Mouse (Mus musculus): ENCODE measurements around the gene Ntm.

Gene Ntm

DNA sequence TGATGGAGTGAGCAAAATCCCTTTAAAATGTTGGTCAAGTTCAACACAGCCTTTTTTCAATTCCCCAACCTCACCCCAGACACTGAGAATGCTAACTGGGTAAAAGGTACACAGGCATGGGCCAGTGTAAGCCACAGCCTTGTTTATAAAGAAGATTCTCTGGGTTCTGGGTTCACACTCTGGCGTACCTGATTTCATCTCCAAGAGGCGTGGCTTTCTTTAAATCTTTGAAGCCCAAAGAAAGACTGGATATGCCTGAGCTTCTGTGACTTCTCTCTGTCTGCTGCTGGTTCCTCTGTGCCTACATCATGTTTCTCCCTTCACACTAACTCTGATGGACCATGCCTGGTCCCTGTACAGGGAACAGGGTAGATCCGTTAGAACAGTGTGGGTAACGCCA, 549.8 kb downstream of the Ntm start:
- in situ Hi-C loops (cut with MseI, MboI): loop anchor here (5.0 to 25.0 kb wide), 4 partner anchors 44 to 1151 kb away; no protein-coding TSS in a partner anchor

DNA sequence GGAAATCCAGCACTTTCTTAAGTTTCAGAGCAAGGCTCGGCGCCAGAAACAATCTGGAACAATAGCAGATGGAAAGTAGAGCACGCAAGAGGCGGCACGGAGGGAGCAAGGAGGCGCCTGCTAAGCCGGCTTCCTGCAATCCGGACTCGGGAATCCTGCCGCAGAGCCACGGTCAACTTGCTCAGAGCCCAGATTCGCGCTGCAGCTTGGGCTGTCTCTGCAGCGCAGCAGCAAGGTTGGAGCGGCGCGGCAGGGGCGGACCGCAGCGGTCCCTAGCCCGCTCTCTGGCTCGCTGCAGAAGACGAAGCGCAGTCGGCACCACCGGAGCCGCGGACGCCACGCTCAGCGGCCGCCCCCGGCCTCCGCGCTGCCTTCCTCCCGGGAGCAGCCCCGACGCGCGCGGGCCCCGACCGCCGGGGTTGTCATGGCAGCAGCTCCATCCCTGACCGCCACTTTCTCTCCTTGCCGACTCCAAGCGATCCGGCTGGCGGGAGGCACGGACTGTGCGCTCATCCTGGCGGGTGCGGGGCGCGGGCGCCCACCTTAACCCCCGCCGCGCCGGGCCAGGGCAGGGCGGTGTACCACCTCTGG, 550.7 kb downstream of the Ntm start:
- in situ Hi-C loops (cut with MseI, MboI): loop anchor here (5.0 to 25.0 kb wide), 4 partner anchors 45 to 1150 kb away; no protein-coding TSS in a partner anchor

DNA sequence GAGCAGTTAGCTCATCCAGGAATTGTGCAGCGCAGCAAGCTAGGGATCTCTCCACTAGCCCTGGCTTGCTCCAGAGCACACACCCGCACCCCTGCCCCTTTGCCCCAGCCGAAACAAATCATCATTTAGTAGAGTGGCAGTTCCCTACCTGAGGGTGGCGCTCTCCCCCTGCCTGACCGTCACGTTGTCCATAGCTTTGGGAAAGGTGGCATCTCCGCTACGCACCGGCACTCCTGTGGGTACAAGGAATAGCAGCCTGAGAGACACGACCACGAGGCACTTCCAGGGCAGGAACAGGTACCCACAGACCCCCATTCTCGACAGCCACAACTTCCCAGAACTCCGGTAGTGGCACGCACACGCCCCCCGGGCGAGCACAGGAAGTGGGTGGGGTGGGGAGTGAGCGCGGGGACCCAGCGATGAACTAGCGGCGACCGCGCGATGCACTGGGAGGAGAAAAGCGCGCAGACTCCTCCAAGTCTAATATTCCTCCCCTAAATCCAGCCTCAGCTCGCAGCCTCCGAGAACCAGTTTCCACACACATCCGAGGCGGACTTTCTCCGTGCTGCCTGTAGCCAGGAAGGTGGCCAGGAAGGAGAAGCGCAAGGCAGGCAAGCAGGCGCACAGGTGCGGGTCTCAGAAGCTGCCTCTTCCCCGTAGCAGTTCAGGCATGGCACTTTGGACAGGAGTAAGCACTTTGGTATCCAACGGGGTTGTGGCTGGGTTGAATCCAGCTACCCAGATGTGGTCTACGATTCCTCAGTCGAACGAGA, 551.3 kb downstream of the Ntm start:
- in situ Hi-C loops (cut with MseI, MboI): loop anchor here (5.0 to 25.0 kb wide), 4 partner anchors 46 to 1149 kb away; no protein-coding TSS in a partner anchor

DNA sequence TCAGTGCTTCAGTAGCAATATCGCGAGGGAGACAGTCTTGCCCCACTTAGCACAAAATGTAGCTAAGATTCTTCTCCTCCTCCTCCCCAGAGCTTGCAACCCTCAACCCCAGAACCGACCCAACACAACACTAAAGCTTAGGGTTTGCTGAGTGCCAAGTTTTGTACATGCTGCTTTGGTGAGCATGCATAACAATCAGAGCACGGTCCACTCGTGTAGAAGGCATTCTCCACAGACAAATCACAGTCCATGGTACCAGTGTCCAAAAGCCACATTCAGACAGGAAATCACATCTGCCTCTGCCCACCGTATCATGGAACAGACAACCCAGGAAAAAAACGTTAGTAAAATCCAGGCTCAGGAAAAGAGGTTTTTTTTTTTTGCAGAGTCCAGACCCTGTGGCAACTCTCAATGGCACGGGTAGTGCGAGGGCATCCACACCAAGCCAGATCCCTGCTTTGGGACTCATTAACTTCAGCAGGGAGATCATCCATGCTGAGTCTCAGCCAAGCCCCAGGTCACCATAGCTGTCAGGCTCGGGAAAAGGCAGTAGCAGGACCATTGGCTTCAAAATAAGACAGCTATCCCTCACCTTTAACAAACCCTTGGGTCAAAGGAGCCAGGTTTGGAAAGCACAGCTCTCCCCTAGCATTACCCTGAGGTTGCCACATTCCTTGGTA, 552.1 kb downstream of the Ntm start:
- in situ Hi-C loops (cut with MseI, MboI): loop anchor here (5.0 to 25.0 kb wide), 4 partner anchors 46 to 1149 kb away; no protein-coding TSS in a partner anchor

DNA sequence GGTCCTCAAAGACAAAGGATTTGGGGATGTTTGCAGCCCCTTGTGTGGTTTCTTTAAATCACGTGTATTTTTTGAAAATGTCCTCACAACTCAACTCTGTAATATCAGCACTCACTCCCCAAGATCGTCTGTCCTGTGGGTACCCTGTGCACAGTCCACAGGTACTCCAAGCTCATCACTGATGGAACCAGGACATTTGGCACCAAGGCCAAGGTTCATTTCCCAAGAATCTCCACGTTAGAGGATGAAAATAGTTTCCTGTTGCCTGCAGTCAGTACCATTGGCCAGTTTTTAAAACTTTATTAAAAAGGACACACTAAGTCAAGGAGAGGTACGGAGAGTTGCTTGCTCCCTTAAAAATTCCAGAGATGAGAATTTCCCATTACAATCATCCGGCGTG, 552.7 kb downstream of the Ntm start:
- in situ Hi-C loops (cut with MseI, MboI): loop anchor here (5.0 to 25.0 kb wide), 4 partner anchors 47 to 1148 kb away; no protein-coding TSS in a partner anchor

DNA sequence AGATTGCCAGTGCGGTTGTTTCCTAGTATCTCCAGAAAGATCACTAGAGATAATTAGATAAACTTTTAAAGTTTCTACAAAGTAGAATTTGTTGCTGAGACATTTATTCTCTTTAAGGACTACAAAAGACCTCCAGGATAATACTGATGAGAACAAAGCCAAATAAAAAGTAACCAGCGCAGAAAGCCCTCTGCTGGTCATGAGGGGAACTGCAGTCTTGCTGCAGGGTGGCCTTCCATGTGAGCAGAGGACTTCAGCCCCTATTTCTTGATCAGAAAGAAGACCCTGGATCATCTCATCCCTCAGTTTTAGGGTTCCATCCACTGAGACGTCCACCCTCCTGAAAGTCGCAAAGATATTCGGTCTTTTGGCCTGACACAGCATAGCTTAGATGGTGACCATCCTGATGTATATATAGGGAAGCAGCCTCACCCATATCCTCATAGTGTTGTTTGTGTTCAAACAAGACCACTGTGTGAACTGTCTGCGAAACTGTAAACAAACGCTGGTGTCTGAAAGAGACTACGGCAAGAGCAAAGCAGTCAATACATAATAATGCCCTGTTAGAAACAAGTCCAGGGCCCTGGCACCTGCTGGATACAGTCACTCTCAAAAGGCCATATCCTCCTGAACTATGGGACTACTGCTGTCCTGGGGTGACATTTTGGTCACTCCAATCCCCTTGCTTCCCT, 553.6 kb downstream of the Ntm start:
- in situ Hi-C loops (cut with MseI, MboI): loop anchor here in 1 of 2 experiments (25.0 kb wide), 1 partner anchor 1147 kb away; no protein-coding TSS in a partner anchor

DNA sequence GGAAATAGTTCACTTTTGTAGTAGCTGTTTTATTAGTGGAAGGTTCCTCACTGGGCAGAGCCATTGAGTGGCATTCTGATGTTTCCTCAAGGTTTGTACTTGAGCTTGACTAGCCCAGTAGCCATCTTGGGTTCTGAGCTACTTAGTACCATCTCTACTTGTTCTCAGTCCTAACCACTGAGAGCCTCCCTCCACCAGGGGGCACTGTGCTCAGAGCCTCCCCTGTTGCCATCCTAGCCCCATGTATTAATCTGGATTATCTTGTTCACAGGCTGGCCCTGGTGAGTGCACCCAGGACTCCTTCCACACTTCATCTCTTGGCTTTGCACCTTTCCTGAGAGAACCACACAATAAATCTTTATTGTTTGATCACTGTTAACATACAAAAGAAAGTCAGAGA, 555.0 kb downstream of the Ntm start:
- in situ Hi-C loops (cut with MseI, MboI): loop anchor here in 1 of 2 experiments (25.0 kb wide), 1 partner anchor 1146 kb away; no protein-coding TSS in a partner anchor

DNA sequence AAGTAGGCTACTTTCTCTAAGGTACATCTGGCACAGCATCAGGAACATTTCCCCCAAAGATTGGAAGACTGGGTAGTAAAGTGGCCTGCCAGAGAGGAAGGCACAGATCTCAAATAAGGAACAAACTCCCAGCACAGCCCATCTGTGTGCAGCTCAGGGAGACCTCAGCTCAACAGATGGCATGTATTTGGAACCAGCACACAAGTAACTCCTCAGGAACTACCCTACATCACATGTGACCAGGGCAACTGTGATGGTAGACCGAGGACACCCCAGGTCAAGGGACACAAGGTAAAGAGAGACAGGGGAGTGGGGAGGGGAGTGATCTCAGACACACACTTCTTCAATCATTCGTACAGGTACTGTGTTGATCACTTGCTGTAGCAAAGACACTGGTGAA, 556.0 kb downstream of the Ntm start:
- in situ Hi-C loops (cut with MseI, MboI): loop anchor here in 1 of 2 experiments (25.0 kb wide), 1 partner anchor 1145 kb away; no protein-coding TSS in a partner anchor

DNA sequence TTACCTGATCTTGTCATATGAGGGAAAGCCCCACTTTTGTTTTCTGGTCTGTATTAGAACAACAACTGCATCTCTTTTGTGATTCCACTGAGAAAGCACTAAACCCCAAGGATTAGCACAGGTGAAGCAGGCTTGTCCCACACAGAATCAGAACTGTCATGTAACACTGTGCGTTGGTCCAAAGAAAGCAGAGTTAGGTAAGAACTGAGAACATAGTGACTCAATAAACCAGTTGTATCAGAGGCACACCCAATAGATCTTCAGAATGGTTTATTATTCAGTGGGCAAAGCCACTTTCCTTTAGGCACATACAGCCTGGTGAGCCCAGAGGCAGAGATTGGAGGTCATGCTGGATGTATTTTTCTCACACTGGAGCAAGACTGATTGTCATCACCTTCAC, 556.9 kb downstream of the Ntm start:
- in situ Hi-C loops (cut with MseI, MboI): loop anchor here in 1 of 2 experiments (25.0 kb wide), 1 partner anchor 1144 kb away; no protein-coding TSS in a partner anchor

DNA sequence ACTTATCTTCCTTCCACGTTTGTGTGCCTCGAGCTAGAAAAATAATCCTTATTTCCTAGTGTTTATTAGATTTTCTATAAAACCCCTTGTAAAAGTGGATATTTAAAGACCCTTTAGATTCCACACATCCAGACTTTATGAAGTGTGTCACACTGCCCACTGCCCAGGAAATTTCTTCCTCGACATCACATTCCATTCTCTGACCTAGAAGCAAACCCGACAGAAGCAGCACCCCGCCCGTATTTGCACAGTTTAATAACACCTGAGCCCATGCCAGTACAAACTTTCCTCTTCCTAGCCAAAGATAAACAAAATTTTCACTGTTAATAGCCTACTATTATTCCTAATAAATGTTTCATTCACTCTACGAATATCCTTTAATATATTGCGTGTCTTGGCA, 562.8 kb downstream of the Ntm start:
- in situ Hi-C loops (cut with MseI, MboI): loop anchor here in 1 of 2 experiments (25.0 kb wide), 1 partner anchor 1138 kb away; no protein-coding TSS in a partner anchor

DNA sequence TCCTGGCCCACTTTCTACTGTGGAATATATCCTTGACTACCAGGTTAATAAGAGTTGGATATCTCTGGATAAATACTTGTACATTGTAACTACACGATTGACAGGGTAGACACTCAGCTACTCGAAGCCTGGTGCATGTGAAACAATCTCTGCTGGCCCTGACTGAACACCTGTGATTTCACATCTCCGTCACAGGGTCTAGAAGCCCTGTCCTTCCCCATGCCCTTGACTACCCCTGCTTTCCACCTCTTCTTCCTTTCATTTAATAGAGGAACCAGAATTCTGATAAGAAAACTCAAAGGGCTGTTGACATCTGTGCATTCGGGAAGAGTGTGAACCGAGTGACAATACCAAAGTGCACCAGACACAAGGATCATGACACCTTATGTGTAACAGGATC, 566.8 kb downstream of the Ntm start:
- in situ Hi-C loops (cut with MseI, MboI): no loop called here

DNA sequence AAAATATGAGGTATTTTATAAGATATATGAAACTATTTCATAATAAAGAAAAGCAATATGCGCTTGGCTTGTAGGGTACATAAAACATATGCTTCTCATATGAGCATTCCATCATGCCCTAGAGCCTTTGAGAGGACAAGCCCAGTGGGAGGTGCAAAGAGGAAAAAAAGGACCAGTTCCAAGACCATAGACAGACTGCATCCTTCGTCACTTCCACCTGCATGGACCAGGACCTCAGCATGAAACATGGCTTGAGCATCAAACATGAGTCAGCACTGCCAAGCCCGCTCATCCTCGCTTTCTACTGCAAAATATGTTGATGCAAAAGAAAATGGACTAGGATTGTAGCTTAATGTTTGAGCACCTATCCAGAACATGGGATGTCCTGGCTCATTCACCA, 569.8 kb downstream of the Ntm start:
- in situ Hi-C loops (cut with MseI, MboI): no loop called here

DNA sequence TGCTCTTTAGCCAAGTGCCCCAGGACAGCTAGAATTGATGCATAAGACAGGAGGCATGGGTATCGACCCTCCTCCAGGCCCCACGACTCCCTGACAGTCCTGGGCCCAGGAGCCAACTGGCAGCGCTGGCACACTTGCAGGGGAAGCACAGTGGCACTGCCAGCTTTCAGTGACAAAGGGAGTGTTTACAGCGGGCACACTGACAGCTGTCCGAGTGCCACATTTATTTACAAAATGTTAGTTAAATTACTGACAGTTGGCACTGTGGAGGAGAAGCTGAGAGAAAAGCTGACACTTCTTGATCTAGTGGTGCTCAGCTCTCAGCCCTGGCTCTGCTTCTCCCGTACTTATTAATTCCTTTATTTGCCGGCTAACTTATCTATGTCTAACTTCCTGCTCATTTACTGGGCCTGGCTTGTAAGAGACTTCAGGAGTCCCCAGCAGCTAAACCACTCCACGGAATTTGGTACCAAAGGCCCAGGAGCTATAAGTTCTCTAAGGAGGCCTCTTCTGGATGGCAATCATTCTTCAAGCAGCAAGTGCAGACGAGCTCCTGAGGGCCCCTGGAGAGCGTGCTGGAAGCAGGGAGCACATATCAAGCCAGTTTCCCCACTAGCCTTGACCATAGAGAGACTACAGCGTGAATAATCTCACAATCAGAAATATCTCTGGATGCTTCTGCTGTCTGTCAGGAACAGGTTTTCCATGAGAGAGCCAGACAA, 572.0 kb downstream of the Ntm start:
- in situ Hi-C loops (cut with MseI, MboI): no loop called here

DNA sequence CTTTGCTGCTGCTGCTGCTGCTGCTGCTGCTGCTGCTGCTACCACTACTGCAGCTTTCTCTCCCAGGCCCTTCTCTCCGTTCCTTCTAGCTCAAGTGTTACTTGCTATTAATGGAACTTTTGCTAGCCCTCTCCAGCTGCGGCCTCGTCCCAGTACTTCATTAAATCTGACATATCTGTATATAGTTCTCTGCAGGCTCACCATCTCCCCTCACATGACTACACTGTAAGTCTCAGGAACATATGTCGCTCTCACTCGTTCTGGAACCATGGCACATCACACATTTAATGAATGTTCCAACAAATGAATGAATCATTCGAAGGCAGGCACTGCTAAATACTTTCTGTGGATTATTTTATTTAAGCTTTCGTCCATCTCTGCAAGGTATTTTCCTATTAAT, 573.7 kb downstream of the Ntm start:
- in situ Hi-C loops (cut with MseI, MboI): no loop called here

DNA sequence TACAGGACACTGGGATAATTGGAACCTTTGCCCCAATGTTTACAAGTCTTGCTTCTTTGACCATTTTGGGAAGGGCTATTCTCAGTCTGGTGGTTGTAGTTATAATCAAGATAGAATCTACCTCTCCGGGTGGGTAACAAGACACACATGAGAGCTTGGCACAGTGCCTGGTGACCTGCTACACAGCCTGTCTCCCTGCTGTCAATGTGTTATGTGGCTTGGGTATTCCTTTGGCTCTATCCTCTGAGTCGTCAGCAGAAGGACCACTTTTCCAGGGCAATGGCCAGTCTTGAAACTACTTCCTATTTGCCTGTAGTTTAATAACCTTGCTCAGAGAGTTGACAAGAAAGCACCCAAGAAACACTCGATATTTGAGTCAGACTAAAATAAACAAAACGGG, 575.8 kb downstream of the Ntm start:
- in situ Hi-C loops (cut with MseI, MboI): no loop called here

DNA sequence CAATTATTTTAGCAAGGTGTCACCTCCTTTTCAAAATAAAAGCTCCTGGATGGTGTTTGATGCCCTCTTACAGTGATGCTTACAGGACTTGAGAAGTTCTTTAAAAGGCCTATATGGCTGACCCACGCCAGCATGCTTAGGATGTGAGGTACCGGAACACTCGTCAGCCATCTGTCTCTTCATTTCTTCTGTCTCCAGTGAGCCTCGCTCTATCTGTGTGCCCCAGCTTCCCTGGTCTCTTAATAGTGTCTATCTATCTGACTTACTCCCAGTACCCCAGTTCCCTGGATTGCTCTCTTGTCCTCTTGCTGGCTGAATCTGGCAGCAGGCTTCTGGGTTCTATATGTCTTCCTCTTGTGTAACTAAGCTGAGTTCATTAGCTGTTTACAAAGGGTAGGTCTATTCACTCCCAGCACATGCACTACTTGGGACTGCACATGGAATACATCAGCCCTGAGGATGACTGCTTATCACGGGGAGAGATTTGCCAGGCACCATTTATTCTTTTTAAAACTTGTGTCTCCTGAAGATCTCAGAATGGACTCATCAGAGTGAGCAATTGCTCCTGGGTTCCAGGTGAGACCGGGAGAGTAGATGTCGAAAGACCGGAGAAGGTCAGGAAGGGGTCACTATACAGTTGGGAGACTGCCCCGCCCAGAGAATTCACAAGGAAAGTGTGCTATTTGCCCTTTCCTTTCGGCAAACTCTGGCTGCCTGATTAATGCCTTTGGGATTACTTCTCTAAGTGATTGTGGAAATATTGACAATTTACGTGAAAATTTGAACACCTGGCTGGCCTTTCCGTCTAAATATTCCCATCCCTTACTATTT, 585.6 kb downstream of the Ntm start:
- in situ Hi-C loops (cut with MseI, MboI): no loop called here

DNA sequence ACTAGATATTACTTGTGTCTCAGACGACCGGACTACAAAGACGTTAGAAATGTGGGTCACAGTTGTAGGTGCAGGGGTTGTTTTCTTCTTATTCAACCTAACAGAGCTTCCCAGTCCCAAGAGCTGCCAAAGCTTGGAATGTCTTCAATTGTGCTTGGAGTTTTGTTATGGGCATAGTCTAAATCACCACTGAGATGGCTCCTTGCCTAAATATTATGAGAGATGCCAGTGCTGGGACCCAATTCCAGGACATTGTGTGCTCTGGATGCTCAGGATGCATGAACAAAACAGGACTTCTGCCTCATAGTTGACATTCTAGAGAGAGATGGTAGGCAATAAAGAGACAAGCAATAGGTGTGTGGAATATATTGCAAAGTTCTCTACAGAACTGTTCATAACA, 591.6 kb downstream of the Ntm start:
- in situ Hi-C loops (cut with MseI, MboI): no loop called here

DNA sequence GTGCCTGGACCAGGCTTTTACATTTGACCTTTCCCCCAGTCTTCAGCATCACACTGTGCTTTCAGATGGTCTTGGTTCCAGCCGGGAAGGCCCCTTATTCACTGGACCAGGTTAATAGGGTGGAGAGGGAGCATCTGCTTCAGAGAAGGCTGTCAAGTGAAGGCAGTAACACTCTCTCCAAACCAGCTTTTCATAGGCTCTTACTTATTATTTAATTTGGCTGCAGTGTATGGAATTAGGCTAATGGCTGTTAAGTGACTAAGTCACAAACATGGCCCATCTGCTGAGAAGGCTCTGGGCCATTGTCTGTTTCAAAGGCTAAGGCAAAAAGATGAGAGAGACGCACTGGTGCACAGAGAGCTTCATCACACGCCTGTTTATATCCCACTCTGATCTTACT, 593.3 kb downstream of the Ntm start:
- in situ Hi-C loops (cut with MseI, MboI): no loop called here

DNA sequence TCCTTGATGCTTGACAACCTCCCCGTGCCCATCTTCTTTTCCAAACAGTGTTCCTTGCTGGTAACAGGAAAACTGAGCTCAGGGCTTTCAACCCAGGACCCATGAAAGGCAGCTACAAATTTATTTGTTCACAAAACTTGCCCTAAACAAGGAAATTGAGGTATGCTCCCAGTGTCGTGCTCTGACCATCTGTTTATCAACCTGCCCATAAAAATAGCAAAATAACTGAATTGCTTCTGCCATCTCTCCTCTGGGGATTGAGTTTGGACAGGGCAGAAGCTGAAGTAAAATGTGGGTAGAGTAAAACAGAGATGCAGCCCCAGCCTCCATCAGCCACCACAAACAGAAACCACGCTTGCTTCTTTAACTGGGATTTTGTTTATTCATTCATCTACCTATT, 594.6 kb downstream of the Ntm start:
- in situ Hi-C loops (cut with MseI, MboI): no loop called here

DNA sequence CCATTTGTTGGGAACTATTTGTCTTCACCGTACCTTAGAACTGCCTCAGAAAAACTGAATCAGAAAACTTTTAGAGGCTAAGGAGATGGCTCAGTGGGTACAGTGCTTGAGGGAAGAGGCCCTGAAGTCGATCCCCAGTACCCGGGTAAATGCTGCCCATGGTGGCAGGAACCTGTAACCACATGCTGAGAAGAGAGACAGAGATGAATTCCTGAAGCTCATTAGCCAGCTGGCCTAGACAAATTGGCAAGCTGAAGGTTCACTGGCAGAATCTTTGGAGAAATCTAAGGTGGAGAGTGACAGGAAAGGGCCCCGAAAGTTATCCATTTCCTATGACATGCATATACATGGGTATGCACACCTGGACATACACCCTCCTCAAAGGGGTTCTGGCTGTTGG, 605.1 kb downstream of the Ntm start:
- in situ Hi-C loops (cut with MseI, MboI): no loop called here
